Mouse (Mus musculus): ENCODE data around the gene Prl2c5. TPM values are rescaled to one million over a fixed set of nuclear protein-coding genes. Genes with fewer than 3 reads are reported as not detected.
"Not testable (repeated sequence)": the region's sequence is repeated elsewhere in the genome, so short reads cannot be mapped to it uniquely, and the experiment has no call there.

The Prl2c5 gene
- polyA plus RNA-seq (2012; rRNA removed) = not detected in 2 replicates

GRCm38 (mm10) chr13:13182415-13182814, at the start of gene Prl2c5:
TSS of gene Prl2c5 (plus strand) at chr13:13182715.
- not testable (repeated sequence) for H3K36me3 ChIP-seq (ENCODE audit: control insufficient read depth, insufficient read depth, low read length); H3K4me3 ChIP-seq (ENCODE audit: control insufficient read depth, low read depth, low read length); H3K27ac ChIP-seq (ENCODE audit: control insufficient read depth, insufficient read depth, low read depth, low read length); H3K27me3 ChIP-seq (ENCODE audit: control insufficient read depth, insufficient read depth, low read length); H3K4me1 ChIP-seq (ENCODE audit: control insufficient read depth, insufficient read depth, low read length)

GRCm38 (mm10) chr13:13162777-13163485, 19.6 kb upstream of the Prl2c5 start:
- not testable (repeated sequence) for H3K4me3 ChIP-seq (ENCODE audit: control insufficient read depth, low read depth, low read length); H3K36me3 ChIP-seq (ENCODE audit: control insufficient read depth, insufficient read depth, low read length); H3K27ac ChIP-seq (ENCODE audit: control insufficient read depth, insufficient read depth, low read depth, low read length)

GRCm38 (mm10) chr13:13168631-13169030, 13.9 kb upstream of the Prl2c5 start:
- not testable (repeated sequence) for H3K36me3 ChIP-seq (ENCODE audit: control insufficient read depth, insufficient read depth, low read length); H3K27me3 ChIP-seq (ENCODE audit: control insufficient read depth, insufficient read depth, low read length); H3K27ac ChIP-seq (ENCODE audit: control insufficient read depth, insufficient read depth, low read depth, low read length); H3K4me3 ChIP-seq (ENCODE audit: control insufficient read depth, low read depth, low read length); H3K4me1 ChIP-seq (ENCODE audit: control insufficient read depth, insufficient read depth, low read length)

More at GRCm38 (mm10) chr13:13162777-13163485, 19.6 kb upstream of the Prl2c5 start:
- not testable (repeated sequence) for H3K27me3 ChIP-seq (ENCODE audit: control insufficient read depth, insufficient read depth, low read length); H3K4me1 ChIP-seq (ENCODE audit: control insufficient read depth, insufficient read depth, low read length)

GRCm38 (mm10) chr13:13173616-13174136, 8.8 kb upstream of the Prl2c5 start:
- H3K27me3 ChIP-seq (ENCODE audit: control insufficient read depth, insufficient read depth, low read length); H3K4me3 ChIP-seq (ENCODE audit: control insufficient read depth, low read depth, low read length); H3K36me3 ChIP-seq (ENCODE audit: control insufficient read depth, insufficient read depth, low read length); H3K27ac ChIP-seq (ENCODE audit: control insufficient read depth, insufficient read depth, low read depth, low read length); H3K4me1 ChIP-seq (ENCODE audit: control insufficient read depth, insufficient read depth, low read length): not testable (repeated sequence)

- not testable (repeated sequence) for H3K4me1 ChIP-seq (ENCODE audit: control insufficient read depth, insufficient read depth, low read length); H3K36me3 ChIP-seq (ENCODE audit: control insufficient read depth, insufficient read depth, low read length); H3K27ac ChIP-seq (ENCODE audit: control insufficient read depth, insufficient read depth, low read depth, low read length); H3K4me3 ChIP-seq (ENCODE audit: control insufficient read depth, low read depth, low read length); H3K27me3 ChIP-seq (ENCODE audit: control insufficient read depth, insufficient read depth, low read length)
These were observed 6.8 kb upstream of the Prl2c5 start for GRCm38 (mm10) chr13:13175736-13176135.

- not testable (repeated sequence) for H3K36me3 ChIP-seq (ENCODE audit: control insufficient read depth, insufficient read depth, low read length); H3K4me3 ChIP-seq (ENCODE audit: control insufficient read depth, low read depth, low read length); H3K27me3 ChIP-seq (ENCODE audit: control insufficient read depth, insufficient read depth, low read length); H3K27ac ChIP-seq (ENCODE audit: control insufficient read depth, insufficient read depth, low read depth, low read length); H3K4me1 ChIP-seq (ENCODE audit: control insufficient read depth, insufficient read depth, low read length)
These were observed 28.7 kb downstream of the Prl2c5 start for GRCm38 (mm10) chr13:13211168-13211567.

GRCm38 (mm10) chr13:13216363-13216762, 33.8 kb downstream of the Prl2c5 start:
- H3K27me3 ChIP-seq (ENCODE audit: control insufficient read depth, insufficient read depth, low read length); H3K36me3 ChIP-seq (ENCODE audit: control insufficient read depth, insufficient read depth, low read length); H3K27ac ChIP-seq (ENCODE audit: control insufficient read depth, insufficient read depth, low read depth, low read length): not testable (repeated sequence)

GRCm38 (mm10) chr13:13220231-13220630, 37.7 kb downstream of the Prl2c5 start:
- H3K4me1 ChIP-seq (ENCODE audit: control insufficient read depth, insufficient read depth, low read length); H3K36me3 ChIP-seq (ENCODE audit: control insufficient read depth, insufficient read depth, low read length); H3K27me3 ChIP-seq (ENCODE audit: control insufficient read depth, insufficient read depth, low read length); H3K4me3 ChIP-seq (ENCODE audit: control insufficient read depth, low read depth, low read length); H3K27ac ChIP-seq (ENCODE audit: control insufficient read depth, insufficient read depth, low read depth, low read length): not testable (repeated sequence)

More at GRCm38 (mm10) chr13:13216363-13216762, 33.8 kb downstream of the Prl2c5 start:
- H3K4me3 ChIP-seq (ENCODE audit: control insufficient read depth, low read depth, low read length); H3K4me1 ChIP-seq (ENCODE audit: control insufficient read depth, insufficient read depth, low read length): not testable (repeated sequence)

- not testable (repeated sequence) for H3K4me3 ChIP-seq (ENCODE audit: control insufficient read depth, low read depth, low read length); H3K36me3 ChIP-seq (ENCODE audit: control insufficient read depth, insufficient read depth, low read length); H3K27ac ChIP-seq (ENCODE audit: control insufficient read depth, insufficient read depth, low read depth, low read length); H3K4me1 ChIP-seq (ENCODE audit: control insufficient read depth, insufficient read depth, low read length); H3K27me3 ChIP-seq (ENCODE audit: control insufficient read depth, insufficient read depth, low read length)
These were observed 54.9 kb downstream of the Prl2c5 start for GRCm38 (mm10) chr13:13237456-13237855.

Other genes starting within 250 kb of the Prl2c5 start
- not detected in 2 replicates for gene Prl2c2, start 177.3 kb upstream of the Prl2c5 start, polyA plus RNA-seq (2012; rRNA removed)
- gene Gpr137b, start 211.3 kb downstream of the Prl2c5 start, polyA plus RNA-seq (2012; rRNA removed) = 3.9 and 9.5 TPM in 2 replicates